Comparison of ENCODE assay signal across 8 mouse cellular contexts in the genomic region with DNA sequence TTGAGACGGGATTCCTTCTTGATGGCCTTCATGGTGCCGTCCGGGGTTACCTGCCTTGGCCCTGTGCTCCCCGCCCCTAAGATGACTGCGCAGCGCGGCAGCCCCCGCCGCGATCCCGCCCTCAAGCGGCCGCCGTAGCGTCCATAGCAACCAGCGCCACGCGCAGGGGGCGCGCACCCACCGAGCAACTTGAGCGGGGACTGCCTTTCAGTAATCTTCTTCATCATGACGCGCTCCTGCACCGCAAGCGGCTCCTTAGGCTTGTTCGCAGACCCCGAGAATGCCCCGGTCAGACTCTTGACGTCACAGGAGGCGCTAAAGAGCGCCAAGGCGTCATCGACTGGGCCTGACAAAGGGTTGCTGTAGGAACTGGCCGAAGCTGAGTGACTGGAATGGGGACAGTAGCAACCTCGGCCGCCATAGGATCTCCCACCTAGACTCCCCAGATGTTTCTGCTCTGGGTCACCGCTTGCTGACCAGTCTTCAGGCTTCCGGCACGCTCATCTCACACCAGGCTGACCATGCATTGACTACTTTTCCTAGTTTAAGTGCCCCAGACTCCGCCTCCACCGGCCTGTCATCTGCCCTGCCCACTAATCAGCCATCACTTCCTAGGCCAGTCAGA. TPM values are rescaled to one million over a fixed set of nuclear protein-coding genes. Genes with fewer than 3 reads are reported as not detected.
DNase-seq lines count a peak whose midpoint lies in the region; ATAC-seq and TF ChIP-seq lines count a peak whose summit lies in the region.

A gene (minus strand): TSS at position 524 of the 625 bp plus-strand sequence.

- H3K36me3 ChIP-seq in ES-Bruce4 (ENCODE audit: control insufficient read depth, insufficient read depth, low read length, poor library complexity, severe bottlenecking) = no peaks in the 10 kb centered on the region
- H3K36me3 ChIP-seq in lung, postnatal 0 days (ENCODE audit: insufficient read depth, low read length) = no peaks in the 10 kb centered on the region

- no peaks in the 10 kb centered on the region for H3K27me3 ChIP-seq in ES-Bruce4 (ENCODE audit: control insufficient read depth, insufficient read depth, low read length, poor library complexity, severe bottlenecking)
- H3K27me3 ChIP-seq in lung, postnatal 0 days (replicated peaks; ENCODE audit: insufficient read depth, low read length) = no peaks in the 10 kb centered on the region

- H3K4me3 ChIP-seq in ES-Bruce4 (ENCODE audit: low read depth, low read length) = peak within 1 kb of the TSS; percentile 81
- H3K4me3 ChIP-seq in lung, postnatal 0 days (ENCODE audit: low read depth, low read length) = peak within 1 kb of the TSS; percentile 45

- peak within 1 kb of the TSS; percentile 89 for H3K4me2 ChIP-seq in lung, postnatal 0 days (replicated peaks; ENCODE audit: low read depth, low read length)

- no peak for TF ChIP-seq POLR2A in ES-Bruce4 (IDR thresholded peaks at IDR 0.05; ENCODE audit: insufficient read depth, low read length)
- TF ChIP-seq POLR2A in brain, embryonic 14.5 days (IDR thresholded peaks at IDR 0.05; ENCODE audit: borderline replicate concordance, extremely low read depth, insufficient read depth, insufficient read length, poor library complexity, severe bottlenecking) = no peak

- peak within 1 kb of the TSS; percentile 37 for H3K9ac ChIP-seq in ES-Bruce4 (ENCODE audit: low read depth, poor library complexity, severe bottlenecking)
- H3K9ac ChIP-seq in lung, postnatal 0 days (replicated peaks; ENCODE audit: low read depth) = peak within 1 kb of the TSS; percentile 43

- no peaks in the 10 kb centered on the region for H3K4me1 ChIP-seq in ES-Bruce4 (ENCODE audit: control insufficient read depth, insufficient read depth, low read length)
- no peaks in the 10 kb centered on the region for H3K4me1 ChIP-seq in lung, postnatal 0 days (ENCODE audit: insufficient read depth, low read depth, low read length)

- WGBS in lung, postnatal 0 days = 2% methylated on average over 42 of the region's 42 CpGs

- H3K9me3 ChIP-seq in ES-Bruce4 (replicated peaks; ENCODE audit: control insufficient read depth, insufficient read depth, low read length, poor library complexity, severe bottlenecking) = no peaks in the 10 kb centered on the region
- no peaks in the 10 kb centered on the region for H3K9me3 ChIP-seq in lung, postnatal 0 days (ENCODE audit: low read length)

- DNase-seq in brain, embryonic 14.5 days (ENCODE audit: low read depth) = peak; percentile 77
- peak; percentile 19 for DNase-seq in fibroblast of lung, adult 2 months (ENCODE audit: low read depth)
- DNase-seq in heart, postnatal 4 days = peak; percentile 65
- DNase-seq in layer of hippocampus, adult 9-11 months = peak; percentile 28
- peak; percentile 75 for DNase-seq in lung, postnatal 0 days (ENCODE audit: low spot score)
- peak; percentile 27 for DNase-seq in ovary, postnatal 10 days (ENCODE audit: low spot score)
- peak; percentile 59 for DNase-seq in thymus, postnatal 4 days

- no peak for TF ChIP-seq EP300 in ES-Bruce4 (IDR thresholded peaks at IDR 0.05; ENCODE audit: insufficient read depth, low read depth, low read length)
- TF ChIP-seq EP300 in lung, postnatal 0 days (IDR thresholded peaks at IDR 0.05) = no peak

- peak; percentile 77 for ATAC-seq in lung, postnatal 0 days

- no peak for TF ChIP-seq CTCF in ES-Bruce4 (IDR thresholded peaks at IDR 0.05; ENCODE audit: low read depth, low read length)
- no peak for TF ChIP-seq CTCF in brain, embryonic 14.5 days (IDR thresholded peaks at IDR 0.05; ENCODE audit: borderline replicate concordance, extremely low read depth, insufficient read depth, insufficient read length)
- TF ChIP-seq CTCF in lung, postnatal 0 days (IDR thresholded peaks at IDR 0.05) = peak; percentile 39

- H3K27ac ChIP-seq in ES-Bruce4 (ENCODE audit: insufficient read depth, low read length) = no peak within 1 kb of the TSS
- no peak within 1 kb of the TSS for H3K27ac ChIP-seq in lung, postnatal 0 days (ENCODE audit: low read length)

RNA-seq across cellular contexts. Expression of the gene that starts here (rescaled TPM):
- polyA plus RNA-seq in ES-Bruce4 (2011; ENCODE audit: insufficient read depth, insufficient read length, low read depth, missing spikeins) = 1.2 and 1.3 TPM in 2 replicates
- 2.5 and 3.0 TPM in 2 replicates for polyA plus RNA-seq in brain, embryonic 14.5 days (2012; rRNA removed)
- total RNA-seq in heart, postnatal 4 days (2021) = 1 to 10 TPM; 5.9 to 6.3 TPM
- polyA plus RNA-seq in lung, postnatal 0 days (2015; fragmentation: Nextera tagmentation; extraction: Ambion mirVana) = 3.1 and 4.7 TPM in 2 replicates

Comparison
In these comparisons a context has a peak if more than half of its experiments do, and no peak if none do; other contexts are left out.
1. DNase-seq: peak in every context shown above with its lines; median percentile 77 in brain, embryonic 14.5 days; 75 in lung, postnatal 0 days; 65 in heart, postnatal 4 days; 59 in thymus, postnatal 4 days; 28 in layer of hippocampus, adult 9-11 months; 27 in ovary, postnatal 10 days; 19 in fibroblast of lung, adult 2 months.